Mouse (Mus musculus) heart, postnatal 0 days (tissue): ENCODE measurements at regions not wholly inside any gene's neighbourhood (a gene's known extent, or its start where the extent isn't known, plus 50 kb on each side); places are given as distances from the start of the nearest gene placed in this dataset.

ENCODE experiments used
- CTCF ChIP-seq: IDR thresholded peaks from 2 replicates; pipeline ENCODE4 v1.5.1; 2016; ENCODE audit warnings: antibody characterized with exemption, control low read depth, low read depth
- EP300 ChIP-seq: IDR thresholded peaks from 2 replicates; pipeline ENCODE4 v1.6.1; 2016; ENCODE audit warnings: antibody characterized with exemption, low read depth

DNA sequence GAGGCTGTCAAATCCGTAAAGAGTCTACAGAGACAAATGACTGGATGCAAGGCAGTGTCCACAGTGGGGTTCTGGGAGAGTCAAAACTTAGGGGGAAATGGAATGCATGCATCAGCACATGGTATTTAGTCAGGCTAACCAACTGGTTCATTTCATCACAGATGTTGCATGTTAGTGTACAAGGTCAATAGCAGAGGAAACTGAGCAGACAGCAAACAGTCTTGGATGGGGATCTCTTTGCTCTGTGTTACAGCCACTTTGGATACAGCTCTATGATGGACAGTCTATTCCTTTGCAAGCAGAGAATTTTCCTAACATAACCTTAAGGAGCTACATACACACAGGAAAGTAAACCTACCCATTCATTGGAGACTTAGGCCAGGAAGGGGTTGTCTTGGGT lies 151.9 kb upstream of the Tmc3 start:
- TF ChIP-seq CTCF (no peak), EP300 (no peak)
